Mouse (Mus musculus) mouse trophoblast stem cell (cell line): ENCODE results near the gene Megf6.

Experiments used
- in situ Hi-C, 2 experiments: fragments of 300-500 bp; cut with MseI, MboI; formaldehyde crosslinking; loops; 2 replicates in 1 of 2; 3 replicates in 1 of 2; pipeline ENCODE4 v1.15.1; 2025

Gene Megf6

GRCm38 (mm10) chr4:154249316-154249715 is 78.8 kb downstream of the Megf6 start:
- in situ Hi-C loops = no loop called here

GRCm38 (mm10) chr4:154252537-154253255 is 82.2 kb downstream of the Megf6 start:
- in situ Hi-C loops = no loop called here

GRCm38 (mm10) chr4:154260755-154261154 is 90.2 kb downstream of the Megf6 start:
- in situ Hi-C loops = no loop called here

GRCm38 (mm10) chr4:154262071-154262470 is 91.5 kb downstream of the Megf6 start:
- in situ Hi-C loops = no loop called here

DNA sequence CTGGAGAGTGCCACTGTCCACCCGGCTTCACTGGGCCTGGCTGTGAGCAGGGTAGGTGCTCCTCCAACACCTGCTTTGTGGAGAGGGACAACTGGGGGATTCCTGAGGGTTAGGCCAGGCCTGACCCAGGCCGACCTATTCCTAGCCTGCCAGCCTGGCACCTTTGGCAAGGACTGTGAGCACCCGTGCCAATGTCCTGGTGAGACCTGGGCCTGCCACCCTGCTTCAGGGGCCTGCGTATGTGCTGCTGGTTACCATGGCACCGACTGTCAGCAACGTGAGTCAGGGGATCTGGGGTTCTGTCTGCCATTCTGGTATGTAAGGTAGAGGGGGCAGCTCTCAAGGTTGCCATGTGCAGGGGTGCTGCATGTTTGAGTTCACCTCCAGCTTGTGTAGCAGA is 97.0 kb downstream of the Megf6 start:
- in situ Hi-C loops = no loop called here

GRCm38 (mm10) chr4:154269520-154269919 is 99.0 kb downstream of the Megf6 start:
- in situ Hi-C loops = no loop called here

DNA sequence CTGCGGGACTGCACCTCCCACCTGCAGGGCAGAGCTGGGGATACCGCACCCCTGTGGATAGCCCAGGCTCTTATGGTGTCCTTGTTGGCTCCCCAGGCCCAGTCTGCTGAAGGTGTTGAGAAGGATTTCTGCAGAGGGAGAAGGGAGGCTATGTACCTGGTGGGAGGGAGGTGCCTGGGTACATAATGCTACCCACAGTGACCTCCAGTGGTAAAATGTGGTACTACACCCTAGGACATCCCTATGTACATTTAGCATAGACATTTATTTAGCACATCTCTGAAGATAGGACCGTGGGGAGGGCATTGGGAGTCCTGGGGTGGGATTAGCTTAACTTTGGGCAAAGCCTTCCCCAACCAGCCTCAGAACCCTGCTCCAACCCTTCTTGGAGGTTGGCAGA is 102.5 kb downstream of the Megf6 start:
- in situ Hi-C loops = loop anchor here (10.0 kb wide), 1 partner anchor 108 kb away; the partner anchor contains the start of gene Tprgl (in 2 of the 2)

- in situ Hi-C loops = loop anchor here (10.0 kb wide), 1 partner anchor 115 kb away; the partner anchor contains the start of gene Tprgl (in 2 of the 2)
These were observed 109.0 kb downstream of the Megf6 start for GRCm38 (mm10) chr4:154279481-154279880.

DNA sequence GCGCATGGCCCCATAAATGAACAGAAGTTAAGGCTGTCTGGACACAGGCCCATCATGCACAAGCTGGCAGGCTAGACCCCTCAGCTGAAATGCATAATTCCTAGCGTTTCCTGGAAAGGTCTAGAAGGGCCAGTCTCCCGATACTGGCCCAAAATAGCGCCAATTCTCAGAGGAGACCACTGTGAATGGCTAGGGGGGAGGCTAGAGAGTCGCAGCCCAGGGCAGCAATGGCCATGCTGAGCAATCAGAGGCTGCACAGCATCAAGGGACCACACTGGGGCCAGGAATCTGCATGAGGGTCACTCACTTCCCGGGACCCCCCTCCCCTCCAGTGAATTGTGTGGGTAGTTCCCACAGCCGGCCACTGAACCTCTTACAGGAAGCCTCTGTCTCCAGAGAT is 113.1 kb downstream of the Megf6 start:
- in situ Hi-C loops = no loop called here

- in situ Hi-C loops = no loop called here
These were observed 123.2 kb downstream of the Megf6 start for GRCm38 (mm10) chr4:154293735-154294201.

DNA sequence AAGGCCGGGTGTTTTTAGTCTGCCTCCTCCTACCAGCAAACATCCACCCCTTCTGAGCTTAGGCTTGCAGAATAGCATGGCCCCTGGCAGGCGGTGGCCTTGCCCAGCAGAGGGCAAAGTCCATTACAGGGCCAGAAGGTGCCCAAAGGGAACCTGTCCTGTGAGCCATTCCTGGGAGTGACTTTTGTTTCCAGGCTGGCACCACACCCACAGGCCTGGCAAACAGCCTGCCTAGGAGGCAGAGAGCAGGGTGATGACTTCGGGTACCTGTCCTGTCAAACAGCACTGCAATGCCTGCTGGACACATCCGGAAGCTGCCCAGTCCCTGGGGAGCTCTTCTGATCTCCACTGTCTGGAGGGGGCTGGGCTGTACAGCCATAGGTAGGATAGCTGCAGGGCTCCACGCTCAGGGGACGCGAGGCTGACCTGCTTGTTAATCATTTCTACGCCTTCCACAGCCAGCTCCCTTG is 123.8 kb downstream of the Megf6 start:
- in situ Hi-C loops = no loop called here

GRCm38 (mm10) chr4:154297761-154298160 is 127.2 kb downstream of the Megf6 start:
- in situ Hi-C loops = no loop called here

- in situ Hi-C loops = no loop called here
These were observed 129.2 kb downstream of the Megf6 start for GRCm38 (mm10) chr4:154299541-154300271.

DNA sequence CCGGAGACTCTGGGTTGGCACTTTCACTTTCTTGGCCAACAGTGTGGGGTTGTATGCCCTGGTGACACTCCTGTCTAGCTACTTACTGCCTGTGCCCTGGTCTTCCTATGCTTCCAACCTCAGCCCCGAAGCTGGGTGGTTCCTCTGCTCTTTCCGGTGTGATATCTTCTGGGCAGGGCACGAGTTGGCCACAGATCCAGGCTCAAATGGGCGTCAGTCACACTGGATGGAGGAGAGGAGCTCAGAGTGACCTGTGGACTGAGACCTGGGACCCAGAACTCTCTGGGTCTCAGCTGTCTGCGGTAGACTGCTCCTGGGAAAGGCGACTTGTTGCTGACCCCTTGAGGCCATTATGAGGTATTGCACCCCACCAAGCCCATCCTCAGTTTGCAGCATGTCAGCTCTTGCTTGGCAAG is 130.9 kb downstream of the Megf6 start, which contains the start of gene Arhgef16:
TSS of gene Arhgef16 (minus strand) at position 211 of the 416 bp plus-strand sequence.
- in situ Hi-C loops = no loop called here

- in situ Hi-C loops = no loop called here
These were observed 138.6 kb downstream of the Megf6 start for GRCm38 (mm10) chr4:154309131-154309530.

GRCm38 (mm10) chr4:154310576-154311262 is 140.2 kb downstream of the Megf6 start:
- in situ Hi-C loops = no loop called here

DNA sequence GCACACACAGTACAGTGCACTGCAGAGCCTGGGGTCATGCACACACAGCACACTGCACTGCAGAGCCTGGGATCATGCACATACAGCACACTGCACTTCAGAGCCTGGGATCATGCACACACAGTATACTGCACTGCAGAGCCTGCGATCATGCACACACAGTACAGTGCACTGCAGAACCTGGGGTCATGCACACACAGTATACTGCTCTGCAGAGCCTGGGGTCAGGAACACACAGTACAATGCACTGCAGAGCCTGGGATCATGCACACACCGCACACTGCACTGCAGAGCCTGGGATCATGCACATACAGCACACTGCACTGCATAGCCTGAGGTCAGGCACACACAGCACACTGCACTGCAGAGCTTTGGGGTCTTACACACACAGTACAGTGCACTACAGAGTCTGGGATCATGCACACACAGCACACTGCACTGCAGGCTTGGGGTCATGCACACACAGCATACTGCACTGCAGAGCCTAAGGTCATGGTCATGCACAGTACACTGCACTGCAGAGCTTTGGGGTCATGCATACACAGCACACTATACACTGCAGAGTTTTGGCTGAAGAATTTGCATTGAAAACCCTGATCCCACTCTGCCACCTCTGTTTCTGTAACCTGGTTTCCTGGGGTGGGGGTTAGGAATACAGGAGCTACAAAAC is 141.7 kb downstream of the Megf6 start:
- in situ Hi-C loops = no loop called here

- in situ Hi-C loops = no loop called here
These were observed 142.5 kb downstream of the Megf6 start for GRCm38 (mm10) chr4:154312935-154313621.

DNA sequence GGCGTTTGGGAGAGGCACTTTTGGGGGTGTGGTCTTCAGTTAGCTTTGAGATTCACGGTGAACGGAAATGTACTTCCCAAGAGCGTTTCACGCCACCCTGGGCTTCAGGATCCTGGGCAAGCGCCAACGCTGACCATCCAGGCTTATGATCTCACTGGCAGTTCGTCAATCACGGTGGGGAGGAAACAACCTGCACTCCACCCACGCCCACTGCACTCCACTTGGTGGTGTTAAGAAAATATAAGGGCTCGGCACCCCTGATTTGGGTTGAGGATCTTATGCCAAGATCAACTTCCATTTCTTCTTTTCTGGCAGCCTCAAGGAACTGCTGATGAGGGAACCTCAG is 143.1 kb downstream of the Megf6 start:
- in situ Hi-C loops = no loop called here
